9 mouse cellular contexts compared by ENCODE assay signal in genomic region chr4:155215773-155216630, GRCm38 (mm10). TPM values are rescaled to one million over a fixed set of nuclear protein-coding genes. Genes with fewer than 3 reads are reported as not detected.
DNase-seq lines count a peak whose midpoint lies in the region; ATAC-seq lines count a peak whose summit lies in the region.
"Had no signal": no experiment of that assay in that cellular context is flagged by ENCODE, and none has a peak within 500 bp of the region (broad histone marks: within the 10 kb centered on the region; RNA-seq: fewer than 3 reads in every experiment).

No protein-coding gene starts in this region.

- peak overlapping the region; percentile 16; the same call in 1 of the 2 replicates for H3K4me3 ChIP-seq in midbrain, embryonic 10.5 days
- no peak overlapping the region for H3K4me3 ChIP-seq in midbrain, embryonic 11.5 days (ENCODE audit: low read depth, low read length)
- no peak overlapping the region for H3K4me3 ChIP-seq in embryonic facial prominence, embryonic 12.5 days
- no peak overlapping the region for H3K4me3 ChIP-seq in heart, embryonic 14.5 days (ENCODE audit: control insufficient read depth in 1 of 2, insufficient read depth in 1 of 2, low read depth in 1 of 2, low read length in 2 of 2)
- peak overlapping the region; percentile 8; the same call in 1 of the 2 replicates for H3K4me3 ChIP-seq in neural tube, embryonic 13.5 days

- H3K36me3 ChIP-seq in midbrain, embryonic 10.5 days: peaks cover 47% of the 10 kb centered on the region
- peaks cover 4% of the 10 kb centered on the region for H3K36me3 ChIP-seq in midbrain, embryonic 11.5 days (ENCODE audit: control insufficient read depth, insufficient read depth, low read length)
- H3K36me3 ChIP-seq in embryonic facial prominence, embryonic 12.5 days: peaks cover under 1% of the 10 kb centered on the region; the same call in 1 of the 2 replicates
- H3K36me3 ChIP-seq in heart, embryonic 14.5 days (ENCODE audit: control insufficient read depth, insufficient read depth, low read length): peaks cover 4% of the 10 kb centered on the region; the same call in 1 of the 2 replicates
- 0 out of 2 replicates have a peak, but pooled peaks cover 2% of the 10 kb centered on the region for H3K36me3 ChIP-seq in neural tube, embryonic 13.5 days

- no peak overlapping the region for H3K9ac ChIP-seq in midbrain, embryonic 11.5 days (ENCODE audit: low read length)
- no peak overlapping the region; the same call in 1 of the 2 replicates for H3K9ac ChIP-seq in embryonic facial prominence, embryonic 12.5 days
- peak overlapping the region; percentile 62 for H3K9ac ChIP-seq in heart, embryonic 14.5 days (ENCODE audit: low read length)
- peak overlapping the region; percentile 41; the same call in 1 of the 2 replicates for H3K9ac ChIP-seq in neural tube, embryonic 13.5 days

- WGBS in midbrain, embryonic 10.5 days: 73% methylated on average over 12 of the region's 12 CpGs
- 72% methylated on average over 12 of the region's 12 CpGs for WGBS in midbrain, embryonic 11.5 days
- 62% methylated on average over 12 of the region's 12 CpGs for WGBS in embryonic facial prominence, embryonic 12.5 days
- WGBS in heart, embryonic 14.5 days: 34% methylated on average over 12 of the region's 12 CpGs
- WGBS in neural tube, embryonic 13.5 days: 50% methylated on average over 12 of the region's 12 CpGs

- no peak for ATAC-seq in midbrain, embryonic 11.5 days (ENCODE audit: low FRiP score)
- ATAC-seq in embryonic facial prominence, embryonic 12.5 days (ENCODE audit: insufficient number of reproducible peaks, insufficient read depth, low FRiP score, low TSS enrichment): no peak
- no peak for ATAC-seq in heart, embryonic 14.5 days (ENCODE audit: insufficient number of reproducible peaks, insufficient read depth, low FRiP score, low read depth)
- ATAC-seq in neural tube, embryonic 13.5 days (ENCODE audit: low read depth): no peak

- no peaks in the 10 kb centered on the region for H3K9me3 ChIP-seq in midbrain, embryonic 10.5 days (replicated peaks)
- H3K9me3 ChIP-seq in midbrain, embryonic 11.5 days (ENCODE audit: control insufficient read depth, low read length): no peaks in the 10 kb centered on the region
- H3K9me3 ChIP-seq in embryonic facial prominence, embryonic 12.5 days: no peaks in the 10 kb centered on the region
- H3K9me3 ChIP-seq in heart, embryonic 14.5 days (ENCODE audit: control insufficient read depth, low read length): no peaks in the 10 kb centered on the region
- H3K9me3 ChIP-seq in neural tube, embryonic 13.5 days: no peaks in the 10 kb centered on the region

- H3K4me2 ChIP-seq in midbrain, embryonic 11.5 days: no peak overlapping the region
- H3K4me2 ChIP-seq in embryonic facial prominence, embryonic 12.5 days (replicated peaks): peak overlapping the region; percentile 25
- peak overlapping the region; percentile 98 for H3K4me2 ChIP-seq in heart, embryonic 14.5 days (ENCODE audit: low read length)
- H3K4me2 ChIP-seq in neural tube, embryonic 13.5 days: peak overlapping the region; percentile 100

- no peaks in the 10 kb centered on the region for H3K27me3 ChIP-seq in midbrain, embryonic 10.5 days (ENCODE audit: low read depth, poor library complexity, severe bottlenecking)
- H3K27me3 ChIP-seq in midbrain, embryonic 11.5 days (ENCODE audit: control insufficient read depth, insufficient read depth, low read length): no peaks in the 10 kb centered on the region
- no peaks in the 10 kb centered on the region for H3K27me3 ChIP-seq in embryonic facial prominence, embryonic 12.5 days
- H3K27me3 ChIP-seq in heart, embryonic 14.5 days (ENCODE audit: control insufficient read depth, insufficient read depth, low read length): no peaks in the 10 kb centered on the region
- H3K27me3 ChIP-seq in neural tube, embryonic 13.5 days: no peaks in the 10 kb centered on the region

- 0 out of 2 replicates have a peak overlapping the region, but pooled peaks have one; percentile 10 for H3K27ac ChIP-seq in midbrain, embryonic 10.5 days (replicated peaks)
- H3K27ac ChIP-seq in midbrain, embryonic 11.5 days (ENCODE audit: low read depth, low read length): no peak overlapping the region
- 0 out of 2 replicates have a peak overlapping the region, but pooled peaks have one; percentile 46 for H3K27ac ChIP-seq in embryonic facial prominence, embryonic 12.5 days
- H3K27ac ChIP-seq in heart, embryonic 14.5 days (replicated peaks in 1 of 2; ENCODE audit: control insufficient read depth in 1 of 2, insufficient read depth in 1 of 2, low read depth in 2 of 2, low read length in 2 of 2): peak overlapping the region in 1 of 2 experiments; percentile 77; a peak in 3 of 4 replicates
- peak overlapping the region; percentile 74 for H3K27ac ChIP-seq in neural tube, embryonic 13.5 days (replicated peaks)
- H3K27ac ChIP-seq: macrophage had no signal

- no peak for DNase-seq in midbrain, embryonic 10.5 days (ENCODE audit: low spot score)
- no peak for DNase-seq in midbrain, embryonic 11.5 days (ENCODE audit: low spot score, missing footprints)
- peak; percentile 43 to 54 for DNase-seq in kidney, postnatal 36 days
- DNase-seq in cerebellum, postnatal 36 days: no peak
- DNase-seq in frontal cortex, postnatal 14 days (ENCODE audit: low spot score in 2 of 2): no peak

- peaks cover 80% of the 10 kb centered on the region for H3K4me1 ChIP-seq in midbrain, embryonic 10.5 days
- H3K4me1 ChIP-seq in midbrain, embryonic 11.5 days (ENCODE audit: control insufficient read depth, insufficient read depth, low read length): peaks cover 43% of the 10 kb centered on the region
- peaks cover 80% of the 10 kb centered on the region for H3K4me1 ChIP-seq in embryonic facial prominence, embryonic 12.5 days
- peaks cover 74 to 87% of the 10 kb centered on the region in 2 experiments for H3K4me1 ChIP-seq in heart, embryonic 14.5 days (ENCODE audit: control insufficient read depth in 2 of 2, insufficient read depth in 2 of 2, low read length in 2 of 2)
- H3K4me1 ChIP-seq in neural tube, embryonic 13.5 days (replicated peaks): peaks cover 96% of the 10 kb centered on the region

RNA-seq across cellular contexts. Expression of gene Ski, which starts 6.4 kb away (rescaled TPM):
- 8.9 and 10.1 TPM in 2 replicates for polyA plus RNA-seq in midbrain, embryonic 10.5 days (2016; fragmentation: Nextera tagmentation; extraction: Ambion mirVana)
- 12.7 and 13.6 TPM in 2 replicates for polyA plus RNA-seq in midbrain, embryonic 11.5 days (2014; fragmentation: Nextera tagmentation; extraction: Ambion mirVana)
- polyA plus RNA-seq in embryonic facial prominence, embryonic 12.5 days (2016; fragmentation: Nextera tagmentation; extraction: Ambion mirVana): 16.8 and 17.7 TPM in 2 replicates
- polyA plus RNA-seq in heart, embryonic 14.5 days (2014; fragmentation: Nextera tagmentation; extraction: Ambion mirVana): 16.2 TPM in 2 replicates
- polyA plus RNA-seq in neural tube, embryonic 13.5 days (2015; fragmentation: Nextera tagmentation; extraction: Ambion mirVana): 11.3 and 12.2 TPM in 2 replicates

RNA-seq across cellular contexts. Expression of gene Faap20, which starts 33.6 kb away (rescaled TPM):
- polyA plus RNA-seq in midbrain, embryonic 10.5 days (2016; fragmentation: Nextera tagmentation; extraction: Ambion mirVana): 118 and 120 TPM in 2 replicates
- polyA plus RNA-seq in midbrain, embryonic 11.5 days (2014; fragmentation: Nextera tagmentation; extraction: Ambion mirVana): 101 and 110 TPM in 2 replicates
- 85.1 and 87.4 TPM in 2 replicates for polyA plus RNA-seq in embryonic facial prominence, embryonic 12.5 days (2016; fragmentation: Nextera tagmentation; extraction: Ambion mirVana)
- 68.5 and 74.8 TPM in 2 replicates for polyA plus RNA-seq in heart, embryonic 14.5 days (2014; fragmentation: Nextera tagmentation; extraction: Ambion mirVana)
- 76.3 and 84.2 TPM in 2 replicates for polyA plus RNA-seq in neural tube, embryonic 13.5 days (2015; fragmentation: Nextera tagmentation; extraction: Ambion mirVana)

Comparison
In these comparisons a context has a peak if more than half of its experiments do, and no peak if none do; other contexts are left out.
1. H3K4me3 ChIP-seq: peak in midbrain, embryonic 10.5 days (single experiment) and neural tube, embryonic 13.5 days (single experiment); none in midbrain, embryonic 11.5 days (single experiment), embryonic facial prominence, embryonic 12.5 days (single experiment) and heart, embryonic 14.5 days (0 of 2).
2. DNase-seq: peak in kidney, postnatal 36 days (2 of 2); none in midbrain, embryonic 10.5 days (single experiment), midbrain, embryonic 11.5 days (single experiment), cerebellum, postnatal 36 days (0 of 2) and frontal cortex, postnatal 14 days (0 of 2).
3. H3K9ac ChIP-seq: peak in heart, embryonic 14.5 days (single experiment) and neural tube, embryonic 13.5 days (single experiment); none in midbrain, embryonic 11.5 days (single experiment) and embryonic facial prominence, embryonic 12.5 days (single experiment).